Mouse (Mus musculus) testis, adult 2 months (tissue): Measurements from ENCODE around the gene Bex2.

Source experiments
- CTCF ChIP-seq: fragments of 200-500 bp; IDR thresholded peaks from 2 replicates; pipeline ENCODE4 v1.5.1; 2012; ENCODE audit warnings: low read depth, mild to moderate bottlenecking, inconsistent platforms, low read length, moderate library complexity; ENCODE audit not compliant: control insufficient read depth, insufficient read depth, insufficient replicate concordance
- POLR2A ChIP-seq: fragments of 200-500 bp; IDR thresholded peaks from 2 replicates; pipeline ENCODE4 v1.6.1; 2012; ENCODE audit warnings: low read depth, mild to moderate bottlenecking, inconsistent platforms, low read length, moderate library complexity; ENCODE audit not compliant: control insufficient read depth

DNA sequence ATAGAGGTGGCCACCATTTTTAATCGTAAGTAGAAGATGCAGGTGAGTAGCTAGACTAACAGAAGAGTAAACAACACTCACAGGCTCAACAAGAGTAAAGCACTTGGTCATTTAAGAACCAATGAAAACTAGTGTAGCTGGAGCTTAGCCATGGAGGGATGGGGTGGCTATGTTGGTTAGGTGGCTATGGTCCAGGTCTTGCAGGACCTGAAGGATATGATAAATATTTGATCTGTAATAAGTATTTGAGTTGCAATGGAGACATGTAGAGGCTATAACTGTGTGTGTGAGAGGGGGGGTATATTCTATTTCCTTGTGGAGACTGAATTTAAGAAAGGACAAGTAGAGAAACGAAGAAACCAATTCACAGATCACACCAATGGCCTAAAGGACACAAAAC is 16.8 kb downstream of the Bex2 start:
- no peak for TF ChIP-seq POLR2A
- no peak for TF ChIP-seq CTCF
